8 mouse cellular contexts compared by ENCODE assay signal in the genomic region with DNA sequence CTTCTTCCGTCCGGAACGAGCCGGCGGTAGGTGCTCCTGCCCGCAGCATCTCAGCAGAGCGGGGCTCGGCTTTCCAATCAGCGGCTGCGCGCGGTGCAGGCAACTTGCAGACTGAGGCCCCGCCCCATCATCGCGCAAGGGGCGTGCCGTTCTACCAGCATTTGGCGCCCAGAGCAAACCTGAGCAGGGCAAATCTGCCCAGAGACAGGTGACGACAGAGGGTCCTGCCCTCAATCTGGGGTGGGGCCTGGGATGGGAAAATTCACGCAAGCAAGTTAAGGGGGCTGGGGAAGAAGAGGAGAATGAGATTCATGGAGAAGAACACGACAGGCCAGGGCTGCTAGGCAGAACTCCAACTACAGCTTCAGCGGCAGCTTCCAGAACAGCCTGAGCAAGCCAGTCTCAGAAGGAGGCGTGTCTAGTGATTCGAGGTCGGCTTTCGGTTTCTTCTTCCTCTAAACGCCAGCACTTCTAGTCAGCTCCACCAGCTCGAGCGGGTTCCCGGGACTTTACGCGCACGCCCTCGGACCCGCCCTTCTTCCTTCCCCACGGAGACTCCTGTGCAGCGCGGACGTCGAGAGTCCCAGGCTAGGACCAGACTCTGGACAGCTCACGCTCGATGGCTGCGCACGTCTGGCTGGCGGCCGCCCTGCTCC. TPM values are rescaled to one million over a fixed set of nuclear protein-coding genes. Genes with fewer than 3 reads are reported as not detected.
DNase-seq lines count a peak whose midpoint lies in the region; ATAC-seq lines count a peak whose summit lies in the region.

A gene (plus strand): TSS at position 293 of the 656 bp plus-strand sequence.
A gene (minus strand): TSS at position 504 of the 656 bp plus-strand sequence.

- DNase-seq in MEL-GATA-1-ER (ENCODE audit: extremely low read depth, low read depth), result peak; percentile 80
- peak; percentile 83 for DNase-seq in cerebellum, adult 8-10 months
- DNase-seq in forelimb bud, embryonic 11.5 days (ENCODE audit: low read depth, low spot score), result peak; percentile 98
- DNase-seq in layer of hippocampus, adult 9-10 months (ENCODE audit: low spot score), result peak; percentile 94
- DNase-seq in ovary, postnatal 10 days (ENCODE audit: low spot score), result peak; percentile 97
- peak; percentile 98 to 100 for DNase-seq in thymus, postnatal 10 days (ENCODE audit: low spot score in 2 of 2)

- H3K4me3 ChIP-seq in lung, embryonic 16.5 days (ENCODE audit: low read length), result peak within 1 kb of the TSS; percentile 71

- no peaks in the 10 kb centered on the region for H3K36me3 ChIP-seq in lung, embryonic 16.5 days (ENCODE audit: control insufficient read depth, insufficient read depth, low read length)

- ATAC-seq in hematopoietic stem cell, adult 5-6 weeks (replicated peaks in 1 of 2; ENCODE audit: insufficient read depth in 1 of 2, low FRiP score in 2 of 2, low TSS enrichment in 1 of 2, low read depth in 1 of 2, poor library complexity in 2 of 2, severe bottlenecking in 2 of 2), result peak; percentile 85 to 88
- ATAC-seq in lung, embryonic 16.5 days (ENCODE audit: low read depth), result peak; percentile 97

- H3K4me2 ChIP-seq in lung, embryonic 16.5 days (ENCODE audit: low read depth, low read length), result peak within 1 kb of the TSS; percentile 98

- H3K27ac ChIP-seq in lung, embryonic 16.5 days (ENCODE audit: low read length), result peak within 1 kb of the TSS; percentile 37; the same call in 1 of the 2 replicates

- peak within 1 kb of the TSS; percentile 75 for H3K9ac ChIP-seq in lung, embryonic 16.5 days (ENCODE audit: low read length)

- peaks cover 17% of the 10 kb centered on the region; the same call in 1 of the 2 replicates for H3K27me3 ChIP-seq in lung, embryonic 16.5 days (ENCODE audit: control insufficient read depth, insufficient read depth, low read depth, low read length)

- H3K4me1 ChIP-seq in lung, embryonic 16.5 days (replicated peaks; ENCODE audit: control insufficient read depth, insufficient read depth, low read length), result peaks cover 9% of the 10 kb centered on the region

- H3K9me3 ChIP-seq in lung, embryonic 16.5 days (ENCODE audit: control insufficient read depth, low read length), result no peaks in the 10 kb centered on the region

- WGBS in lung, embryonic 16.5 days, result under 1% methylated on average over 46 of the region's 46 CpGs

RNA-seq across cellular contexts. Expression of the first gene that starts in this region (rescaled TPM):
- 130 and 164 TPM in 2 replicates for total RNA-seq in hematopoietic stem cell, adult 5-6 weeks (2017)
- 7.2 and 9.7 TPM in 2 replicates for polyA plus RNA-seq in lung, embryonic 16.5 days (2015; fragmentation: Nextera tagmentation; extraction: Ambion mirVana)

RNA-seq across cellular contexts. Expression of the second gene that starts in this region (rescaled TPM):
- total RNA-seq in hematopoietic stem cell, adult 5-6 weeks (2017), result 124 and 169 TPM in 2 replicates
- 8.8 and 12.8 TPM in 2 replicates for polyA plus RNA-seq in lung, embryonic 16.5 days (2015; fragmentation: Nextera tagmentation; extraction: Ambion mirVana)

Comparison
In these comparisons a context has a peak if more than half of its experiments do, and no peak if none do; other contexts are left out.
1. Peak in every context shown above with its lines: DNase-seq, ATAC-seq, H3K4me3 ChIP-seq and H3K27ac ChIP-seq.